Mouse (Mus musculus): ENCODE measurements around the gene Bloc1s1. TPM values are rescaled to one million over a fixed set of nuclear protein-coding genes. Genes with fewer than 3 reads are reported as not detected.

Gene Bloc1s1
- polyA plus RNA-seq (2015; fragmentation: Illumina TruSeq; extraction: RNeasy Lipid Tissue Mini Kit (QIAGEN cat#74804); ENCODE audit: insufficient read depth, low replicate concordance): 64.2 TPM

GRCm38 (mm10) chr10:128923935-128924334, at the start of gene Bloc1s1:
TSS of gene Bloc1s1 (minus strand) at chr10:128924035.

GRCm38 (mm10) chr10:128960590-128961584, 37.1 kb upstream of the Bloc1s1 start, which contains the start of gene Mettl7b:
TSS of gene Mettl7b (minus strand) at chr10:128960988.

DNA sequence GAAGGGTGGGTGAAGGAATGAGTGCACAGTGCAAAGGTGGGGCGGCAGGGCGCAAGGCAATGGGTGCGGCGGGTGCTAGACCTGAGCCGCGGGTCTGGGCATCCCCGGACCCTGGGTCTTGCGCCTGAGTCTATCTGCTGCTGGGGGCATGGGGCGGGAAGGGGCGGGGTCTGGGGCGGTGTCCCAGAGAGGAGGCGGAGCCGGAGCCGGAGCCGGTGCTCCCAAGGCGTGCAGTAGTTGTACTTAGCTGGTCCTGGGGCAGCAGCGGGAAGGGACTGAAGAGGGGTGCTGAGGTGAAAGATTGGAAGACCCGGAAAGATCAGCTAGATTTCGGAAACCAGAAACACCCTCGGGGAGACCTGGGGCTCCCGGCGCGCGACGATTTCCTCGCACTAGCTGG, 9.7 kb upstream of the Bloc1s1 start, which contains the start of gene Itga7:
Gene Itga7 (plus strand): TSS at position 245 of the 400 bp plus-strand sequence.

GRCm38 (mm10) chr10:128922822-128923012, 1.1 kb downstream of the Bloc1s1 start, which contains the start of gene Rdh5:
TSS of gene Rdh5 (minus strand) at chr10:128922888.

DNA sequence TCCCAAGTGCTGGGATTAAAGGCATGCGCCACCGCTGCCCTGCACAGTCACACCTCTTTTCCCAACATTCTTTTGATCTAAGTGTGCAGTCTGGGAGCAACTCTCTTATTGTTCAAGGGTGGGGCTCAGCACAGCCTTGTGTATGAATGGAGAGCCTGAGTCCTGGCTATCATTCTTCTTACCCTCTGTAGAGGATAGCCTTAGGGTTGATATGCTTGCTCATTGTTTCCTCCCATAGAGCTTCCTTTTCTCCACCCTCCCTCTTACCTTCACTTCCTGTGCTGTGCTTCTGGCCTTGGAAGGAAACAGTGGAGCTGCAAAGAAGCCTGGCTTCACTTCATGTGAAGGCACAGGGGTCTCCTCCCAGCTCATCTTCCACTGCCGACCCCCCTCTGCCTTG, 23.1 kb downstream of the Bloc1s1 start, which contains the start of gene Cd63:
Gene Cd63 (plus strand): TSS at position 292 of the 400 bp plus-strand sequence.

DNA sequence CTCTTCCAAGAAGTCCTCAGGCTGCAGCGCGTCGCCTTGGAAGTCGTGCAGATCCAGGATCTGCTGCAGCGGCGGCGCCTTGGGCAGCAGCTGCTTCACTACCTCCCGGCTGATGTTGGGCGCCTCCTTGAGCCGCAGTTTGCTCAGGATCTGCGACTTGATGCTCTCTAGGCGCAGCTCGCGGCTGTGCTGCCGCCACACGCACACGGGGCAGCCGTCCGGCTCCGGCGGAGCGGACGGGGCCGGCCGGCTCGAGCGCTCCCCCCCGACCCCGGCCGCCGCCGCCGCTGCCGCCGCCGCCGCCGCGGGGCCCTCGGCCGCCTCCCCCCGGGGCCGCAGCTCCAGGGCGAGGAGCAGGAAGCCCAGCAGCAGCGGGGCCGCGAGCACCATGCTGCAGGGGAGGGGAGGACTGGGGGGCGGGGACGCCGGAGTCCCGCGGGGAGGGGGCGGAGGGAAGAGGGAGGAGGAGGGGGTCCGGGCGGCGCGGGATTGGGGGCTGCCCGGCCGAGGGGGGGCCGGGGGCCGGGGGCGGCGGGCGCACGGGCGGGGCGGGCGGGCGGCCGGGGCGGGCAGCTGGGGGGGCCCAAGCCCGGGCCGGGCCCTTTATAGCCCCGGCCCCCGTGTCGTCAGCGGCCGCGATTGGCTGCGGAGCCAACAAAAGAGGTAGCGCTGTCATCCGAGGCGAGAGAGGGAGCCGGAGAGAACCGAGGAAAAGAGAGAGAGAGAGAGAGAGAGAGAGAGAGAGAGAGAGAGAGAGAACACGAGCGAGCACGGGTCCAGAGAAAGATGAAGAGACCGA, 32.3 kb downstream of the Bloc1s1 start, which contains the start of gene Gdf11:
Gene Gdf11 (minus strand): TSS at position 423 of the 799 bp plus-strand sequence.

Other genes starting within 250 kb of the Bloc1s1 start
- gene Suox, start 250.0 kb downstream of the Bloc1s1 start, polyA plus RNA-seq (2015; fragmentation: Illumina TruSeq; extraction: RNeasy Lipid Tissue Mini Kit (QIAGEN cat#74804); ENCODE audit: insufficient read depth, low replicate concordance): 11.8 TPM
- 110 TPM for gene Rab5b, start 227.8 kb downstream of the Bloc1s1 start, polyA plus RNA-seq (2015; fragmentation: Illumina TruSeq; extraction: RNeasy Lipid Tissue Mini Kit (QIAGEN cat#74804); ENCODE audit: insufficient read depth, low replicate concordance)
- gene Pmel, start 219.8 kb downstream of the Bloc1s1 start, polyA plus RNA-seq (2015; fragmentation: Illumina TruSeq; extraction: RNeasy Lipid Tissue Mini Kit (QIAGEN cat#74804); ENCODE audit: insufficient read depth, low replicate concordance): 0.30 TPM
- gene Cdk2, start 219.0 kb downstream of the Bloc1s1 start, polyA plus RNA-seq (2015; fragmentation: Illumina TruSeq; extraction: RNeasy Lipid Tissue Mini Kit (QIAGEN cat#74804); ENCODE audit: insufficient read depth, low replicate concordance): 64.5 TPM
- 222 TPM for gene Dgka, start 179.2 kb downstream of the Bloc1s1 start, polyA plus RNA-seq (2015; fragmentation: Illumina TruSeq; extraction: RNeasy Lipid Tissue Mini Kit (QIAGEN cat#74804); ENCODE audit: insufficient read depth, low replicate concordance)
- gene Pym1, start 176.1 kb downstream of the Bloc1s1 start, polyA plus RNA-seq (2015; fragmentation: Illumina TruSeq; extraction: RNeasy Lipid Tissue Mini Kit (QIAGEN cat#74804); ENCODE audit: insufficient read depth, low replicate concordance): 26.8 TPM
- 4.1 TPM for gene Mmp19, start 133.1 kb downstream of the Bloc1s1 start, polyA plus RNA-seq (2015; fragmentation: Illumina TruSeq; extraction: RNeasy Lipid Tissue Mini Kit (QIAGEN cat#74804); ENCODE audit: insufficient read depth, low replicate concordance)
- gene Dnajc14, start 120.0 kb downstream of the Bloc1s1 start, polyA plus RNA-seq (2015; fragmentation: Illumina TruSeq; extraction: RNeasy Lipid Tissue Mini Kit (QIAGEN cat#74804); ENCODE audit: insufficient read depth, low replicate concordance): 63.9 TPM
- 10.7 TPM for gene Tmem198b, start 119.7 kb downstream of the Bloc1s1 start, polyA plus RNA-seq (2015; fragmentation: Illumina TruSeq; extraction: RNeasy Lipid Tissue Mini Kit (QIAGEN cat#74804); ENCODE audit: insufficient read depth, low replicate concordance)
- 193 TPM for gene Sarnp, start 106.7 kb downstream of the Bloc1s1 start, polyA plus RNA-seq (2015; fragmentation: Illumina TruSeq; extraction: RNeasy Lipid Tissue Mini Kit (QIAGEN cat#74804); ENCODE audit: insufficient read depth, low replicate concordance)
- 55.9 TPM for gene Ormdl2, start 102.4 kb downstream of the Bloc1s1 start, polyA plus RNA-seq (2015; fragmentation: Illumina TruSeq; extraction: RNeasy Lipid Tissue Mini Kit (QIAGEN cat#74804); ENCODE audit: insufficient read depth, low replicate concordance)
- 20.5 TPM for gene Gdf11, start 32.3 kb downstream of the Bloc1s1 start, polyA plus RNA-seq (2015; fragmentation: Illumina TruSeq; extraction: RNeasy Lipid Tissue Mini Kit (QIAGEN cat#74804); ENCODE audit: insufficient read depth, low replicate concordance)
- 133 TPM for gene Cd63, start 23.0 kb downstream of the Bloc1s1 start, polyA plus RNA-seq (2015; fragmentation: Illumina TruSeq; extraction: RNeasy Lipid Tissue Mini Kit (QIAGEN cat#74804); ENCODE audit: insufficient read depth, low replicate concordance)
- gene Rdh5, start 1.1 kb downstream of the Bloc1s1 start, polyA plus RNA-seq (2015; fragmentation: Illumina TruSeq; extraction: RNeasy Lipid Tissue Mini Kit (QIAGEN cat#74804); ENCODE audit: insufficient read depth, low replicate concordance): 10.6 TPM
- 1.9 TPM for gene Itga7, start 9.8 kb upstream of the Bloc1s1 start, polyA plus RNA-seq (2015; fragmentation: Illumina TruSeq; extraction: RNeasy Lipid Tissue Mini Kit (QIAGEN cat#74804); ENCODE audit: insufficient read depth, low replicate concordance)
- not detected for gene Mettl7b, start 37.0 kb upstream of the Bloc1s1 start, polyA plus RNA-seq (2015; fragmentation: Illumina TruSeq; extraction: RNeasy Lipid Tissue Mini Kit (QIAGEN cat#74804); ENCODE audit: insufficient read depth, low replicate concordance)
- not detected for gene Olfr9, start 65.4 kb upstream of the Bloc1s1 start, polyA plus RNA-seq (2015; fragmentation: Illumina TruSeq; extraction: RNeasy Lipid Tissue Mini Kit (QIAGEN cat#74804); ENCODE audit: insufficient read depth, low replicate concordance)
- not detected for gene Olfr763, start 86.8 kb upstream of the Bloc1s1 start, polyA plus RNA-seq (2015; fragmentation: Illumina TruSeq; extraction: RNeasy Lipid Tissue Mini Kit (QIAGEN cat#74804); ENCODE audit: insufficient read depth, low replicate concordance)
- gene Olfr764-ps1, start 115.9 kb upstream of the Bloc1s1 start, polyA plus RNA-seq (2015; fragmentation: Illumina TruSeq; extraction: RNeasy Lipid Tissue Mini Kit (QIAGEN cat#74804); ENCODE audit: insufficient read depth, low replicate concordance): not detected
- not detected for gene Olfr765, start 126.0 kb upstream of the Bloc1s1 start, polyA plus RNA-seq (2015; fragmentation: Illumina TruSeq; extraction: RNeasy Lipid Tissue Mini Kit (QIAGEN cat#74804); ENCODE audit: insufficient read depth, low replicate concordance)
- not detected for gene Olfr766-ps1, start 144.9 kb upstream of the Bloc1s1 start, polyA plus RNA-seq (2015; fragmentation: Illumina TruSeq; extraction: RNeasy Lipid Tissue Mini Kit (QIAGEN cat#74804); ENCODE audit: insufficient read depth, low replicate concordance)
- not detected for gene Olfr767, start 158.9 kb upstream of the Bloc1s1 start, polyA plus RNA-seq (2015; fragmentation: Illumina TruSeq; extraction: RNeasy Lipid Tissue Mini Kit (QIAGEN cat#74804); ENCODE audit: insufficient read depth, low replicate concordance)
- not detected for gene Olfr768, start 175.3 kb upstream of the Bloc1s1 start, polyA plus RNA-seq (2015; fragmentation: Illumina TruSeq; extraction: RNeasy Lipid Tissue Mini Kit (QIAGEN cat#74804); ENCODE audit: insufficient read depth, low replicate concordance)
- not detected for gene Olfr769, start 193.8 kb upstream of the Bloc1s1 start, polyA plus RNA-seq (2015; fragmentation: Illumina TruSeq; extraction: RNeasy Lipid Tissue Mini Kit (QIAGEN cat#74804); ENCODE audit: insufficient read depth, low replicate concordance)
- gene Olfr770, start 215.0 kb upstream of the Bloc1s1 start, polyA plus RNA-seq (2015; fragmentation: Illumina TruSeq; extraction: RNeasy Lipid Tissue Mini Kit (QIAGEN cat#74804); ENCODE audit: insufficient read depth, low replicate concordance): not detected
- gene Olfr771, start 240.7 kb upstream of the Bloc1s1 start, polyA plus RNA-seq (2015; fragmentation: Illumina TruSeq; extraction: RNeasy Lipid Tissue Mini Kit (QIAGEN cat#74804); ENCODE audit: insufficient read depth, low replicate concordance): not detected

Data from spleen, adult 10 weeks (tissue).